Mouse (Mus musculus) adipocyte (in vitro differentiated cells): ENCODE measurements around the gene Rsph6a.

Source experiments
- DNase-seq: peaks from one replicate; pipeline ENCODE4 v3.0.0-alpha.2; 2016; ENCODE audit warnings: low spot score

Gene Rsph6a

DNA sequence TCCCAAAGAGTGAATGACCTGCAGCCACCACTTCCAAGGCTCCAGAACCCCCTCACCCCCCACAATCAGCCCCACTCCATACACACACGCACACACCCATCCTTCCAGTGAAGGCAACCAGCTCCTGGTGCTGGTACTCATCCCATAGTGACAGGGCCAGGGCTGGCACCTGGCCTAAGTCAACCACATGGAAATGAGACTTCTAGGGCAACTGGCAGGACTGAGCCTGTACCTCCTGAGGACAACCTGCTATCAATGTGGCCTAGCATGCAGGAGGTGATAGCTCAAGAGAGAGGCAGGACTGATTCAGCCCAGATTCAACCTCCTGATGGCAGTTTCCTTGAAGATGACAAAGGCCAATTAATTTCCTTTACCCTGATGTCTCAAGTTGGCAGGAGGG, 45.8 kb downstream of the Rsph6a start:
- no peak for DNase-seq

DNA sequence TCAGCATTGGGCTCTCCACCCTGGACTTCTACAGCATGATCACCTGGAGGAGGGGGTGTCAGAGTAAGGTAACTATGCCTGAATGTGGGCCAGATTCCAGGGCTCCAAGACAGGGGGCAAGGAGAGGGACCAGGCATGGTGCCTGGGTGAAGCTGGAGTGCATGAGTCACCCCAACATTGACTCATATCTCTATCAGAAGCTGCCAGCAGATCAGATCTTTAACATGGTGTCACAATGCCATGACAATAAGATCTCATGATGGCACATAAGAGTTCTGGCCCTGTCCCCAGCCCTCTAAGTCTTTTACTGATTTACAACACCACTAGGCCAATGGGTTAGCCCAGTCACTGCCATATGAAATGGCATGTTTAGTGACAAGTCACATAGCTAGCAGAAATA, 49.3 kb downstream of the Rsph6a start:
- DNase-seq, result no peak

DNA sequence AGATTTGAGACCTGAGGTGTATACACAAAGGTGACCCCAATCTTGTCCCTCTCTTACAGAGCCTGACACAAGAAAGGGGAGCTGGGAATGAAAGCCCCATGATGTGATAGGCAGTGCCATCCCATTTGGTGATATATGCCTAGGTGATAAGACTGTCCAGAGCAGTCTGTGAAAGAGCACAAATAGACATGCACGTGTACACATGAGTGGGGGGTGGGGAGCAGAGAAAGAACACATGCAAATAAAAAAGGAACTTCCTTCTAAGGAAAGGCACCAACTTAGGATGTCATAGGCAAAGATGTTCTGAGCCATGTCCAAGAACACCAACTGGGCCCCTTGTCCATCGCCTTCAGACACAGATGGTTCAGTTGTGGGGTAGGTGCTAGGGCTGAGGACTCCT, 50.0 kb downstream of the Rsph6a start:
- no peak for DNase-seq

DNA sequence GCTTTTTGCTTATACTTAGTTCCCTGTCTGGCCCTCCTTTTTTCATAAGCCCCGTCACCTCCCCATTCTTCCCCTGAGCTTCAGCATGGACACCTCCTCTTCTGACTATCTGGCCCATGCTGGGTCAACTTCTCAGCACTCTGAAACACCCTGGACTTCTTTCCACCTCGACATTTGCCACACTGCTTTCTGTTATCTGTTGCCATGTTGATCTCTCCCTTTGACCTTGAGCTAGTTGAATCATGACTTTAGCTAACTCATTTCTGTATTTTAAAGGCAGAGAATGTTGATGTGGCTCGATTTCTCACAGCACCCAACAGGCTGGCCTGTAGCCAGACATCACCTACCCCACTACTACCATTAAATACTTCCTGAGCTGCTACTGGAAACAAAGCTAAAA, 52.9 kb downstream of the Rsph6a start:
- no peak for DNase-seq

DNA sequence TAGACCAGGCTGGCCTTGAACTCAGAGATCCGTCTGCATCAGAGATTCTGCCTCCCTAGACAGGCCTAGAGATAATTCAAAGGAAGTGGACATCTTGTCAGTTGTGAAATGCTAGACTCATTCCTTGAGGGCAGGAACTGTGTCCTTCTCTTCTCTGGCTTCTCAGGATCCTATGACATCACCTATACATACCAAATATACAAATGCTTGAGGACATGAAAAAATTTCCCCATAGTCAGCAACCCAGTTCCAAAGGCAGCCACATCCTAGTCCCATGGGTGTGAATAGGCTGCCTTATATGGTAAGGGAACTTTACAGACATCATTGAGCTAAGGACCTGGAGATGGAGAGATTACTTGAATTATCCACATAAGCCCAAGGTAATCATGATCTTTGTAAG, 55.1 kb downstream of the Rsph6a start:
- DNase-seq, result no peak

DNA sequence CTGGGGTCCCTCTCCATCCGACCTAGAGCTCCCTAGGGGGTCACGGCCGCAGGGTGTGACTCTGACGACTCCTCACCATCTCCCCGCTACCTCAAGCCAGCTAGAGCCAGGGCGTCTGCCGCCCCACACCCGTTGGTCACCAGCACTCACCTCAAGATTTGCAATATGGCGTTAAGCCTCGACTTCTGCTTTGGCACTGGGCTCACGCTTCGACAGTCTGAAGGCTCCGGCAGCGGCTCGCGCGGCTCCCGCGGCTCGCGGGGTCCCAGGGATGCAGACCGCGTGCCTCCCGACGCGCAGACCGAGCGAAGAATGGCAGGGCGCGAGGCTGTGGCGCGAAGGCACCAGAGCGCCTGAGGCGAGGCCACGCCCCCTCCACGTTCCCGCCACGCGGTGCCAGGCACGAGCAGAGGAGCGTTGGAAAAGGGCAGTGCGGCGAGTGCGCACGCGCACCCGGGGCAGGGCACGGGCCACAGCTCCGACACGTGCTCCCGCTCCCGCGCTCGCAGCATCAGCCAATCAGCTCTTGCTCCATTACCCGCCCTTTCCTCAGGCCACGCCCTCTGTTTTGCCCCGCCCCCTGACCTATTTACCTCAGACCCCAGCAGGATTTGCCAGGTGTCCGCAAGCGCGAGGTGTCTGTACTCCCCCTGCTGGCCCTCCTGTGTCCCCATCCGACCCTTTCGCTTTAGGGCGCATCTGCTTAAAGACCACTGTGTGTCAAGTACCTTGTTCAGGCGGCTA, 63.7 kb downstream of the Rsph6a start, which contains the start of gene Gm4969:
TSS of gene Gm4969 (minus strand) at position 341 of the 744 bp plus-strand sequence.
- no peak for DNase-seq

DNA sequence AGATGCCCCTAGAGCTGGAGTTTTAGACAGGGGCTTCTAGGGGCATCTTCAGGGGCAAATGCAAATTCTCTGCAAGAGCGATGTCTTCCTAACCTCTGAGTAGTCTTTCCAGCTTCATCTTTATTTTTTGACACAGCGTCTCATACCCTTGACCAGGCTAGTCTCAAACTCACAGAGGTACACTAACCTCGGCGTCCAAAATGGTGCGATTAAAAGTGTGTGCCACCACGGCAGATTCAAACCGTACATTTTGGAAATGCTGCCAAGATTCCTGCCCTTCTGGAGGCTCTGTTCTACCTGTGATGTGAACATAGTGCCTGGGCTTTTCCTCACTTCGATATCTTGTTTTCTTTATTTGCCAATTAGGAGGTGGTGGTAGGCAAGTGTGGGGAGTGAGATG, 64.6 kb downstream of the Rsph6a start:
- DNase-seq, result no peak

DNA sequence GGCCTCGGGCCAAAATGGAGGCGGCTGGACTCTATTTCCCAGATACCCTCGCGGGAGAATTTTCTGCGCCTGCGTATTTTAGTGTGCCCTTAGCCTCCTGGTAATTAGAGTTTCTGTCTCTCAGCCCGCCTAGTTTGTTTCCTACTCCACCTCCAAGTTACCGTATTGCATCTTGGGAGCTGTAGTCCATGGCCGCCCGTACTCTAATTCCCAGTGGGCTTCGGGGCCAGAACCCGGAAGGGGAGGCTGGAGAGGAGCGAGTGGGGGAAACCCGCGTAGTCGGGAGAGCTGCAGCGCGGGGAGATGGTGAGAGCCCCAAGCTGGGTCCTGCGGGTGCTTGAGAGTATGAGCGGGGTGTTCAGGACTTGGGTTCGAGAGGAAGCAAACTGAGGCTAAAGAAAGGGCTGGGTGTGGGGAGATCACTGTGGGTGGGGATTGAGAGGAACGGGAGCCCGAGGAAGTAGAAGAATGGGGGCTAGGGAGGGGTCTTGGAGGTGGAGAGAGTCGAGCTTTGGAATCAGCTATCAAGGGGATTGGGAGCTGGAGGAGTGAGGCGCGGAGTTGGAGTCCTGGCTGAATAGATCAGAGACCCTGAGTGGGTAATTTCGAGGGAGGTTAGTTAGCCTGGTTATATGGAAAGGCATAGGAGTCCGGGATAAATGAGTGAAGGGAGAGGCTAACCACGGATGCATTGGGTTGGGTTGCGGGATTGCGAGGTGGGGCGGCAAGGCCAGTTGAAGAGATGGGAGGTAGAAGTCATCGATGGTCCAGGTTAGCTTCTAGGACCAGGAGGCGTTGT, 65.3 kb downstream of the Rsph6a start, which contains the start of gene Fbxo46:
TSS of gene Fbxo46 (plus strand) at position 229 of the 799 bp plus-strand sequence.
- DNase-seq, result peak; percentile 96

DNA sequence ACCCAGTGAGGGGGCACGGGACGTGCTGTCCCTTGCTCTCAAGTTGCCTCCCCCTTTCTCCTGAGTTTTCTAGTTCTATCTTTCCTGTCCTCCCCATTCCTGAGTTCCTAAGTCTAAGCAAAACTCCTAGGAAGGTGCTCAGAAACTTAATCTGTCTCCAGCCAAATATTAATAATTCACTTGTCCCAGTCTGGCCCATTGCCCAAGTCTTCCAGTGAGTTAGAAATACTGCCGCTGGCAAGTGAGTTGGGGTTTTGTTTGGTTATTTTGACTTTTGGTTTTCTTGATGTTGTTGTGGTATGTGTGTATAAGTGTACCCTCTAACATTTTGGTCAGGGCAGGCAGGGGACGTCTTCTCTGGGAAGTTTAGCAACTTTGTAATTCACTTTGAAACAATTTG, 67.2 kb downstream of the Rsph6a start:
- peak; percentile 57 for DNase-seq
